Mouse (Mus musculus) hematopoietic stem cell, adult 5-6 weeks (primary cell): ENCODE results near the gene Osmr. TPM values are rescaled to one million over a fixed set of nuclear protein-coding genes. Genes with fewer than 3 reads are reported as not detected.

Source experiments
- total RNA-seq: library from RNA; stranded (forward); fragments of 172-1452, 232-1000 nt; gene quantifications from 2 replicates; pipeline ENCODE4 v1.2.3, GENCODE M21; 2017

Gene Osmr
- total RNA-seq, 1 experiment from 2014 or later: not detected

Other genes with a start within 250 kb of the Osmr start
- gene Rictor, start 166.6 kb downstream of the Osmr start, total RNA-seq: 61.0 and 64.8 TPM in 2 replicates
- 0.30 and 1.4 TPM in 2 replicates for gene Lifr, start 215.6 kb upstream of the Osmr start, total RNA-seq